Mouse (Mus musculus) frontal cortex, postnatal 25 days (tissue): ENCODE data around the gene Zfpm1.

Experiments
- DNase-seq, 2 experiments: peaks; one replicate each; pipeline ENCODE4 v3.0.0; 2022; ENCODE audit warnings: low spot score in 2 of 2

The Zfpm1 gene

GRCm38 (mm10) chr8:122296173-122297001 lies 14.4 kb downstream of the Zfpm1 start:
- DNase-seq = no peak

- no peak for DNase-seq
Observed at GRCm38 (mm10) chr8:122299581-122300254, 17.8 kb downstream of the Zfpm1 start.

- DNase-seq = no peak
Observed at GRCm38 (mm10) chr8:122301081-122301480, 19.1 kb downstream of the Zfpm1 start.

GRCm38 (mm10) chr8:122301866-122302265 lies 19.9 kb downstream of the Zfpm1 start:
- no peak for DNase-seq

GRCm38 (mm10) chr8:122303451-122303850 lies 21.5 kb downstream of the Zfpm1 start:
- DNase-seq = no peak

GRCm38 (mm10) chr8:122304058-122304457 lies 22.1 kb downstream of the Zfpm1 start:
- no peak for DNase-seq

- DNase-seq = no peak
Observed at GRCm38 (mm10) chr8:122306660-122307399, 24.9 kb downstream of the Zfpm1 start.

GRCm38 (mm10) chr8:122307836-122308235 lies 25.9 kb downstream of the Zfpm1 start:
- DNase-seq = no peak

GRCm38 (mm10) chr8:122309272-122309671 lies 27.3 kb downstream of the Zfpm1 start:
- no peak for DNase-seq

- no peak for DNase-seq
Observed at GRCm38 (mm10) chr8:122311115-122311514, 29.2 kb downstream of the Zfpm1 start.

- DNase-seq = no peak
Observed at GRCm38 (mm10) chr8:122312553-122312952, 30.6 kb downstream of the Zfpm1 start.

- DNase-seq = no peak
Observed at GRCm38 (mm10) chr8:122313310-122313709, 31.4 kb downstream of the Zfpm1 start.

GRCm38 (mm10) chr8:122314899-122315496 lies 33.1 kb downstream of the Zfpm1 start:
- no peak for DNase-seq

GRCm38 (mm10) chr8:122316402-122316801 lies 34.5 kb downstream of the Zfpm1 start:
- DNase-seq = no peak

- no peak for DNase-seq
Observed at GRCm38 (mm10) chr8:122317918-122318475, 36.1 kb downstream of the Zfpm1 start.

GRCm38 (mm10) chr8:122319045-122319707 lies 37.2 kb downstream of the Zfpm1 start:
- no peak for DNase-seq

GRCm38 (mm10) chr8:122319708-122320075 lies 37.8 kb downstream of the Zfpm1 start:
- no peak for DNase-seq

- DNase-seq = no peak
Observed at GRCm38 (mm10) chr8:122320541-122320940, 38.6 kb downstream of the Zfpm1 start.

- no peak for DNase-seq
Observed at GRCm38 (mm10) chr8:122321455-122321921, 39.5 kb downstream of the Zfpm1 start.

- no peak for DNase-seq
Observed at GRCm38 (mm10) chr8:122322126-122322525, 40.2 kb downstream of the Zfpm1 start.

- DNase-seq = no peak
Observed at GRCm38 (mm10) chr8:122322792-122323191, 40.9 kb downstream of the Zfpm1 start.
